Mouse (Mus musculus) layer of hippocampus, adult 2 months (tissue): Measurements from ENCODE around the gene Pik3r2. TPM values are rescaled to one million over a fixed set of nuclear protein-coding genes. Genes with fewer than 3 reads are reported as not detected.
"Not testable (repeated sequence)": the region's sequence is repeated elsewhere in the genome, so short reads cannot be mapped to it uniquely, and the experiment has no call there.

Experiments used
- DNase-seq, 2 experiments: peaks; one replicate each; pipeline ENCODE4 v3.0.0; 2022; ENCODE audit warnings: low spot score in 2 of 2
- H3K27ac ChIP-seq: fragments of 200-600 bp; 2 replicates; pipeline ENCODE4 v1.8.1; 2022
- H3K4me3 ChIP-seq: fragments of 200-600 bp; 2 replicates; pipeline ENCODE4 v1.8.1; 2022; ENCODE audit warnings: mild to moderate bottlenecking
- CTCF ChIP-seq: fragments of 200-600 bp; conservative IDR thresholded peaks from 2 replicates; pipeline ENCODE4 v1.8.1; 2022; ENCODE audit warnings: antibody characterized with exemption, mild to moderate bottlenecking, moderate library complexity
- long read RNA-seq, 2 experiments: library from polyadenylated mRNA; stranded (forward); transcript quantifications; one replicate each; pipeline ENCODE4 v2.0.0; 2021; ENCODE audit warnings: borderline mapping rate in 2 of 2
- total RNA-seq, 2 experiments: library from RNA; stranded (reverse); gene quantifications; 2 replicates each; pipeline ENCODE4 v1.2.3; 2021

The Pik3r2 gene
- total RNA-seq, result 100 to 1,000 TPM; 160 to 169 TPM
- long read RNA-seq, experiment 1, transcript Pik3r2-201 (16 exons, 3,165 nt), result major isoform, 182 of 234 reads
- long read RNA-seq, experiment 1, partial matches to known transcripts, result 29 of 234 reads
- long read RNA-seq, experiment 1, other reads (novel, unspliced or antisense), result 23 of 234 reads
- long read RNA-seq, experiment 2, transcript Pik3r2-201 (16 exons, 3,165 nt), result major isoform, 210 of 286 reads
- long read RNA-seq, experiment 2, partial matches to known transcripts, result 37 of 286 reads
- long read RNA-seq, experiment 2, other reads (novel, unspliced or antisense), result 39 of 286 reads

DNA sequence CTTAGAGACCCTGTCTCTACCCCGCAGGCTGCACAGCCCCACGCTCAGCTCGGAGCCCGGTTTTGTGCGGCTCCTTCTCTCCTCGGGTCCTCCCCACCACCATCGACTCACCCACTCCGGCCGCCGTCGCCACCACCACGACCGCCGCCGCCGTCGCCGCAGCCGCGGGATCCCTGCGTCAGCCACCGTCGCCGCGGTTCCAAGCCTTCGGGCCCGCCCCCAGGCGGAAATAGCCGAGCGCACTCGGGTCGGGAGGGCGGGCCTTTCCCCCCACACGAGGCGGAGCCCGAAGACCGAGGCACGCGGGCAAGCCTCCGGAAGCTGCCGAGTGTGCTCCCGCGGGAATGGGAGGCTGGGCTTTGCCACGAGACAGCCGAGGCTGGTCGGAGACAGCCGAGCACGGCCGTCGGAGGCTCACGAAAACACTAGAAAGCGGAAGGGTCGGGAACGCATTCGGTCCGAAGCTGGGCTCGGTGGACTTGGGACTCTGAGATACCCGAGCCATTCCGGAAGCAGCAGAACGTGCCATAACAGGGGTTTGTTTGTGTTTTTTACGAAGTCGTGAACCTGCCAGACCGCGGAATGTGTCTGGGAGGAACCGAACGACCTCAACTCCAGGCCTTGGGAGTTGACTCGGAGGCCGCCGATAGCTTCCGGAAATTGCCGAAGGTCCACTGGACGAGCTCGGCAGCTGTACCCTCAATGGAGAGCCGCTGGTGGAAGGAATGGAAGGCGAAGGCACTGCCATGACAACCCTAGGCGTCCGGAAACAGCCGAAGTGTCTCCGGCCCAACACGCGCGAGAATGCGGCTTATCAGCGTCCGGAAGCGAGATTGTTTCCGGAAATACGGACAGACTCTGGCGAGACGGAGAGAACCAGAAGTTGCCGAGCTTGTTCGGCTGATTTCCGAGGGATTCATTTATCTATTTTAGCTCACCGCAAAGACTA lies at the start of gene Pik3r2:
Gene Pik3r2, minus strand, starts transcription at position 218 of the 949 bp plus-strand sequence.
- peak; percentile 42 for TF ChIP-seq CTCF
- H3K27ac ChIP-seq, result peak within 1 kb of the TSS; percentile 98
- DNase-seq, result peak; percentile 97 to 99
- peak within 1 kb of the TSS; percentile 83 for H3K4me3 ChIP-seq

DNA sequence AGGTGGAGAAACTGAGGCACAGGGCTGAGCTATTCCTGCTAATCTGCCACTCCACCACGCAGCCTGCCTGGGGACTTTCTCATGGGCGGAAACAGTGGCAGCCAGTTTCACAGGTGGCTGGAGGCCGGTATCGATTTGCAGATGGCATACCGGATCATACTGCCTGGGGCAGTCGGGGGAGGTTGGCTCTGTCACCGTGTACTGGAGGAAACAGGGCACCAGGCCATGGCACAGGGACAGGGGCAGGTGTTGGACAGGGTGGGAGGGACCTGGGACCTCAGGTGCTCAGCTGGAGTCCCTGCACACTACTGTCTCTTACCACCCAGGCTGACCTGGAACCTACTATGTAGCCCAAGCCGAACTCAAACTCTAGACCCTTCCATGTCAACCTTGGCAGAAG lies 49.3 kb upstream of the Pik3r2 start:
- Histone ChIP-seq H3K4me3 (no peak overlapping the region), H3K27ac (no peak overlapping the region)
- no peak for DNase-seq
- no peak for TF ChIP-seq CTCF

DNA sequence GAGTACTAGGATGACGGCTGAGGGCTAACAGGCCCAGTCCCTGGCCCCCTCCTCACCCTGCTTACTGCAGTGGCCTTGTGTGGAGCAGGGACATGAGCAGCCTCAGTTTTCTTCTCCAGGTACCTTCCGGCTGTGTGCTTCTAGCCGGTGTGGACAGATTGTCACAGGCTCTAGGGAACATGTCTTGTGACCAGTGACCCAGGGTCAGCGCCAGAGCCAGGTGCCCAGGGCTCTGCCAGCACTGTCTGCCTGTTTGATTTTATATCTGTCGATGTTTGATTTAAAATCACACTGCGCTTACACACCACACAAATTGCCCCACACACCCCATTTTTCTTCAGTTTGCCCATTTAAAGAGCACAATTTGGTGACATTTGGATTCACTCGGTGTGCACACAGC lies 47.3 kb upstream of the Pik3r2 start:
- Histone ChIP-seq H3K4me3 (no peak overlapping the region), H3K27ac (no peak overlapping the region)
- TF ChIP-seq CTCF, result no peak
- no peak for DNase-seq

DNA sequence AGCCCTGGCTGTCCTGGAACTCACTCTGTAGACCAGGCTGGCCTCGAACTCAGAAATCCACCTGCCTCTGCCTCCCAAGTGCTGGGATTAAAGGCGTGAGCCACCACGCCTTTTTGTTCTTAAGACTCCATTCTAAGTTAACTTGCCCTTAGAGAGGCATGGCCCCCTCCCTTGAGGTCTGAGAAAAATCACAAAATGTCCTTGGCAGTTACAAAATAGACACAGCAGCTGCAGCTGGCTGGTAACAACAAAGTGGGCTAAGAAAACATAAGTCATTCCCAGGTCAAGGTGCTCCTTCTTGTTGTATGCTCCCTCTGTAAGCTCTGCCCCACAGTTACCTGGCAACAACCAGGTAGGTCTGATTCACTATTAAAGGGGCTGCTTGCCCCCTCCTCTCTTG lies 46.1 kb upstream of the Pik3r2 start:
- not testable (repeated sequence) for DNase-seq, H3K4me3 ChIP-seq, H3K27ac ChIP-seq

DNA sequence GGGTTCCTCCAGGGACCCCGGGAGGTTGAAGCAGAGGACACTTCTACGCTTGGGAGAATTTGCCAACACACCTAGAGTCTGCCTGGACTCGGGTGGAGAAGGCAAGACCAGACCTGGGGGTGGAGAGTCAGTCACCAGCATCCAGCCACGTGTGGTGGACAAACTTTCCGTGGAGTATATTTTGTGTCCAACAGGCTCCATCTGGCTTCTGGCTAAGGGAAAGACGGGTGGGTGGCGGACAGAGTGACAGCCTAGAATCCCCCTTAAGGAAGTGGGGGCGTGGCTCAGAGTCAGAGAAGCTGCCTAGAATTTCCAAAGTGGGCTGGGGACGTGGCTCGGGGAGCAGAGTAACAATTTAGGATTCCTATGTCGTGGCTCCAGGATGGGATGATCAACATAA lies 45.5 kb upstream of the Pik3r2 start:
- no peak for TF ChIP-seq CTCF
- no peak for DNase-seq
- H3K4me3 ChIP-seq, result no peak overlapping the region
- no peak overlapping the region for H3K27ac ChIP-seq

DNA sequence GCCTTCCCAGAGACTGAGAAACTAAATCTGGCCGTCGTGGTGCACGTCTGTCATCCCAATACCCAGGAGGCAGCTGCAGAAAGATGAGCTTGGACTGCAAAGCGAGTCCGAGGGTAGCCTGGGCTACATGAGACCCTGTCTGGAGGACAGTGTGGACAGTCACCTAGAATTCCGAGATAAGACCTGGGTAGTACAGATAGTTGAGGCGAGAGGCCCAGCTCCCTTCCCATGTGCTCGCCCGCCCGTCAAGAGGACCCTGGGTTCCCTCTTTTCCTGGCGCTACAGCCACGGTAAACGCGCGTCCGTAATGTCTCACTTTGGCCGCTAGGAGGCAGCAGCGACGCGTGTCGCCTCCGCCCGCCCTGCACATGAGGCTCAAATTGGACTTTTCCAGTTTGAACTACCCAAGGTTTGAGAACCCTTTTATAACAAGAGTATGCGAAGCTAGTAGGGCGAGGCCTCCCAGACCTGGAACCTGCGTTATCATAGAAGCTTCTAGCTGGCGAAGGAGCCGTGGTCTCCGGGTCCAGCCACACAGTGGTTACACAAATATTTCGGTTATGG lies 45.0 kb upstream of the Pik3r2 start:
- H3K4me3 ChIP-seq, result no peak overlapping the region
- peak in 1 of 2 experiments; percentile 58 for DNase-seq
- no peak overlapping the region for H3K27ac ChIP-seq
- TF ChIP-seq CTCF, result peak; percentile 99

DNA sequence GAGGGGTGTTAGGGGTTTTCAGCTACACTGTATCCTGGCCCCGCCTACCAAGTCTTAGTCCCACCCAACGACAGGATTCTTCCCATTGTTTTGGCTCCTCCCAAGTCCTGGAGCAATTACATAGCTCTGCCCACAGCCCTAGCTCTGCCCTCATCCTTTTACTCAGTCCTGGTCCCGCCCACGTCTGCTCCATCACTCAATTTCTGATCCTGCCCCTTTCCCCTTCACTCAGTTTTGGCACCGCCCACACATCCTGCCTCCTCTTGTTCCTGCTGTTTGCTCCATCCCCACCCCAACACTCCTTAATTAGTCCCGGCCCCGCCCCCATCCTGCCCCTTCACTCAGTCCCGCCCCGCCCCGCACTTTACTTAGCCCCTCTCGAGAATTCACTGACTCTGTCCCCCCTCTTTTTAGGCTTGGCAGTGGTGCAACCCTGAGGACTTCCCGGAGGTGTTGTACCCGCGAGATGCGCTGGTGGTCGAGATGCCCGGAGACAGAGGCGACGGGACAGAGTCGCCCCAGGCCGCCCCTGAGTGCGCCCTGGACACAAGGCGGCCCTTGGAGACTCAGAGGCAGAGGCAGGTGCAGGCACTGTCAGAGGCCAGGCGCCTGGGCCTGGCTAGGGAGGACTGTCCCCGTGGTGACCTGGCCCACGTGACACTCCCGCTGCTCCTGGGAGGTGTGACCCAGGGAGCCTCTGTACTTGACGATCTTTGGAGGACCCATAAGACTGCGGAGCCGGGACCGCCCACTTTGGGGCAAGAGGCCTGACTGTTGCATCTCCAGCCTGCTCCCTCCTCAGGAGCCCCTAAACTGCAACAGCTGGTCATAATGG lies 43.8 kb upstream of the Pik3r2 start:
- no peak for TF ChIP-seq CTCF
- Histone ChIP-seq H3K27ac (no peak overlapping the region), H3K4me3 (no peak overlapping the region)
- no peak for DNase-seq

DNA sequence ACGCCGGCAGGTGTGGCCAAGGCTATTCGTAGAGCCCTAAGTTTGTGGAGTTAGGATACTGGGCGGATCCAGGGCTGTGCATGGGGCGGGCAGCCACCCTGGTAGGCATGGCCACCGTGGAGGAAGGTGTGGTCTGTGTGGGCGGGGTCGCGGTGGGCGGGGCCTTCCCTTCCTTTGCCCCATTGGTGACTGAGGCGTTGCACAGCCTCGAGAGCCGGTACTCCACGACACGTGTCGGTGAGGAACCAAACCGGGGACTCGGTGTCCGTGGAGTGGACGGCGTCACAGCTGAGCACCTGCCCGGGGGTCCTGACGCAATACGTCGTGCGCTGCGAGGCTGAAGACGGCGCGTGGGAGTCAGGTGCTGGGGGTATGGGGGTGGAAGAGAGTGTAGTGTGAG lies 40.2 kb upstream of the Pik3r2 start:
- Histone ChIP-seq H3K27ac (no peak overlapping the region), H3K4me3 (peak overlapping the region; percentile 39)

DNA sequence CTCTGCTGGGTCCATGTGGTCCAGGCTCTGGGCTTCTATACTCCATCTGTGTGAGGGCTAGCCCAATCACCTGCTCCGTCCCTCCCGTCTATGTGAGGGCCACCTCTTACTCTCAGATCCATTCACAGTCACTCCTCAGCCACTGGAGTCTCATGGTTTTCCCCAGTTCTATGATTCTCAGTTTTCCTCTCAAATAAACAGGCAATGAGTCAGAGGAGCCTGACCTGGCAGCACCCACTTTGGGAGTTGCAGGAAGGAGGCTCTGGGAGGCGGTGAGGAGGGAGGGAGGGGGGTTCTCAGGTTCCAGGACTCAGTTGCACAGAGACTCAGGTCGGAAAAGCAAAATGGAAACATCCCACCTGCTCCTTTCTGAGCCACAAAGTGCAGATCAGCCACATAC lies 36.4 kb upstream of the Pik3r2 start:
- DNase-seq, result no peak
- Histone ChIP-seq H3K4me3 (no peak overlapping the region), H3K27ac (no peak overlapping the region)
- no peak for TF ChIP-seq CTCF

More for the DNA sequence above, 40.2 kb upstream of the Pik3r2 start:
- DNase-seq, result no peak
- no peak for TF ChIP-seq CTCF

DNA sequence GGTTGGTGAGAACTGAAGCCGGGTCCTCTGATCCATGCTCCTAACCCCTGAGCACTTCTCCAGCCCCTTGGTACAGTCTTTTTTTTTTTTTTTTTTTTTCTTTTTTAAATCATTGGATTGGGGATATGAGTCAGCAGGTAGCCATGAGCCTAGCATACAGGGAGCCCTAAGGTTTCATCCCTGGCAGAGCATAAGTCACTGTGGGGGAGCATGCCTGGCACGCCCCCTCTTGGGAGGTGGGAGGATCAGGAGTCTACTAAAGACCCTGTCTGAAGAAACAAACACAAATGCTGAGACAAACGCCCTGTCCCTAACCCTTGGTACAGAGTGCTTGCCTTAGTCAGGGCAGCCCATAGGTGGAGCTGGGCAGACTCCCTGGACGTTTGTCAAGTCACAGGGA lies 35.5 kb upstream of the Pik3r2 start:
- Histone ChIP-seq H3K4me3 (no peak overlapping the region), H3K27ac (no peak overlapping the region)
- no peak for TF ChIP-seq CTCF
- DNase-seq, result no peak

DNA sequence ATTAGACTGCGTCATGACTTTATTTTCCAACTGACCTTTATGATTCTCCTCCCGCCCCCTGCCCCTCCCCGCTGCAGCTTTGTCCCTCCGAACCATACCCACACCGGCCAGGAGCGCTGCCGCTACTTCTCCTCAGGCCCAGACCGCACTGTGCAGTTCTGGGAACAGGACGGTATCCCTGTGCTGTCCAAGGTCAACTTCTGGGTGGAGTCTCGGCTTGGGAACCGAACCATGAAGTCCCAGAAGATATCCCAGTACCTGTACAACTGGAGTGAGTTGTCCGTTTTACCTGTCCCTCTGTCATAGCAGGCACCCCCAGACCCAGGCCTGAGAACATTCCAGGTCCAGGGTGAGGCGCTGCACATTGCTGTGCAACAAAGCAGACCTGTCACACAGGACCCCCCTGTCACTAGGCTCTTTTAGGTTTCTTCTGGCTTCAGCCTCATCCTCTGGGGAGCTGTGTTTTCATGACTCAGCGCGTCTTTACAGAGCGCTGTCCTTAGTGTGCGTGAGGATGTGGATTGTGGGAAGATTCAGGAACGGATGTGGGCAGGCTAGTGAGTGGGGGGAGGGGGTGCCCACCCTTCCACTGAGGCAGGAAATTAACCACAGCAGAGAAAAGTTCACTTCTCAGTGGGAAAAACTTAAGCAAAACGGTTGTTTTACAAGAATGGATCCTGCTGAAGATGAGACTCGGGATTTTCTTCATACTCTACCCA lies 34.6 kb upstream of the Pik3r2 start:
- no peak for DNase-seq
- H3K4me3 ChIP-seq, result no peak overlapping the region
- no peak for TF ChIP-seq CTCF

More for the DNA sequence above, 34.6 kb upstream of the Pik3r2 start:
- no peak overlapping the region for H3K27ac ChIP-seq
